Mouse (Mus musculus): ENCODE measurements around the gene Tpmt. TPM values are rescaled to one million over a fixed set of nuclear protein-coding genes. Genes with fewer than 3 reads are reported as not detected.

Gene Tpmt
- polyA plus RNA-seq, 1 experiment from 2014 or later = 13.1 TPM

- 81% methylated on average over 13 of the region's 13 CpGs for WGBS (ENCODE audit: insufficient replicate concordance)
- no peak for ATAC-seq (ENCODE audit: low read depth)
- Histone ChIP-seq H3K9me3 (replicated peaks; ENCODE audit: control insufficient read depth, low read length) (no peaks in the 10 kb centered on the region), H3K4me2 (ENCODE audit: low read depth, low read length) (no peak overlapping the region), H3K27ac (ENCODE audit: low read length) (no peak overlapping the region), H3K9ac (ENCODE audit: low read depth, low read length) (no peak overlapping the region), H3K36me3 (ENCODE audit: control insufficient read depth, insufficient read depth) (no peaks in the 10 kb centered on the region), H3K27me3 (ENCODE audit: control insufficient read depth, insufficient read depth, low read depth, low read length) (no peaks in the 10 kb centered on the region), H3K4me3 (ENCODE audit: low read depth, low read length) (no peak overlapping the region), H3K4me1 (ENCODE audit: control insufficient read depth, low read depth, low read length) (no peaks in the 10 kb centered on the region)
Measured at GRCm38 (mm10) chr13:47071871-47072270, 27.3 kb upstream of the Tpmt start.

- no peaks in the 10 kb centered on the region for H3K4me1 ChIP-seq (ENCODE audit: control insufficient read depth, low read depth, low read length)
- H3K4me3 ChIP-seq (ENCODE audit: low read depth, low read length) = no peak overlapping the region
- H3K36me3 ChIP-seq (ENCODE audit: control insufficient read depth, insufficient read depth) = no peaks in the 10 kb centered on the region
- WGBS (ENCODE audit: insufficient replicate concordance) = 79% methylated on average over 15 of the region's 15 CpGs
- no peak overlapping the region for H3K4me2 ChIP-seq (ENCODE audit: low read depth, low read length)
- no peak overlapping the region for H3K9ac ChIP-seq (ENCODE audit: low read depth, low read length)
- ATAC-seq (ENCODE audit: low read depth) = no peak
- H3K27ac ChIP-seq (ENCODE audit: low read length) = no peak overlapping the region
- no peaks in the 10 kb centered on the region for H3K27me3 ChIP-seq (ENCODE audit: control insufficient read depth, insufficient read depth, low read depth, low read length)
- H3K9me3 ChIP-seq (replicated peaks; ENCODE audit: control insufficient read depth, low read length) = no peaks in the 10 kb centered on the region
Measured at GRCm38 (mm10) chr13:47070329-47071080, 26.0 kb upstream of the Tpmt start.

GRCm38 (mm10) chr13:47067001-47067400, 22.5 kb upstream of the Tpmt start:
- H3K4me3 ChIP-seq (ENCODE audit: low read depth, low read length) = no peak overlapping the region
- no peak overlapping the region for H3K4me2 ChIP-seq (ENCODE audit: low read depth, low read length)
- H3K4me1 ChIP-seq (ENCODE audit: control insufficient read depth, low read depth, low read length) = no peaks in the 10 kb centered on the region
- no peaks in the 10 kb centered on the region for H3K36me3 ChIP-seq (ENCODE audit: control insufficient read depth, insufficient read depth)
- WGBS (ENCODE audit: insufficient replicate concordance) = 81% methylated on average over 6 of the region's 6 CpGs
- H3K9ac ChIP-seq (ENCODE audit: low read depth, low read length) = no peak overlapping the region
- ATAC-seq (ENCODE audit: low read depth) = no peak
- no peak overlapping the region for H3K27ac ChIP-seq (ENCODE audit: low read length)
- no peaks in the 10 kb centered on the region for H3K9me3 ChIP-seq (replicated peaks; ENCODE audit: control insufficient read depth, low read length)
- H3K27me3 ChIP-seq (ENCODE audit: control insufficient read depth, insufficient read depth, low read depth, low read length) = no peaks in the 10 kb centered on the region

- H3K36me3 ChIP-seq (ENCODE audit: control insufficient read depth, insufficient read depth) = no peaks in the 10 kb centered on the region
- no peaks in the 10 kb centered on the region for H3K27me3 ChIP-seq (ENCODE audit: control insufficient read depth, insufficient read depth, low read depth, low read length)
- no peak overlapping the region for H3K4me3 ChIP-seq (ENCODE audit: low read depth, low read length)
- no peak overlapping the region for H3K9ac ChIP-seq (ENCODE audit: low read depth, low read length)
- 80% methylated on average over 10 of the region's 10 CpGs for WGBS (ENCODE audit: insufficient replicate concordance)
- no peak overlapping the region for H3K27ac ChIP-seq (ENCODE audit: low read length)
- no peak for ATAC-seq (ENCODE audit: low read depth)
- H3K9me3 ChIP-seq (replicated peaks; ENCODE audit: control insufficient read depth, low read length) = no peaks in the 10 kb centered on the region
- no peaks in the 10 kb centered on the region for H3K4me1 ChIP-seq (ENCODE audit: control insufficient read depth, low read depth, low read length)
- H3K4me2 ChIP-seq (ENCODE audit: low read depth, low read length) = no peak overlapping the region
Measured at GRCm38 (mm10) chr13:47066516-47066915, 22.0 kb upstream of the Tpmt start.

- Histone ChIP-seq H3K9me3 (replicated peaks; ENCODE audit: control insufficient read depth, low read length) (no peaks in the 10 kb centered on the region), H3K4me1 (ENCODE audit: control insufficient read depth, low read depth, low read length) (no peaks in the 10 kb centered on the region), H3K4me2 (ENCODE audit: low read depth, low read length) (no peak overlapping the region), H3K27ac (ENCODE audit: low read length) (no peak overlapping the region), H3K4me3 (ENCODE audit: low read depth, low read length) (no peak overlapping the region), H3K27me3 (ENCODE audit: control insufficient read depth, insufficient read depth, low read depth, low read length) (no peaks in the 10 kb centered on the region), H3K9ac (ENCODE audit: low read depth, low read length) (no peak overlapping the region), H3K36me3 (ENCODE audit: control insufficient read depth, insufficient read depth) (peaks cover 2% of the 10 kb centered on the region; the same call in 1 of the 2 replicates)
- WGBS (ENCODE audit: insufficient replicate concordance) = 73% methylated on average over 15 of the region's 15 CpGs
- no peak for ATAC-seq (ENCODE audit: low read depth)
Measured at GRCm38 (mm10) chr13:47063985-47064760, 19.6 kb upstream of the Tpmt start.

GRCm38 (mm10) chr13:47062756-47063155, 18.2 kb upstream of the Tpmt start:
- Histone ChIP-seq H3K27ac (ENCODE audit: low read length) (no peak overlapping the region), H3K4me1 (ENCODE audit: control insufficient read depth, low read depth, low read length) (no peaks in the 10 kb centered on the region), H3K4me2 (ENCODE audit: low read depth, low read length) (no peak overlapping the region), H3K27me3 (ENCODE audit: control insufficient read depth, insufficient read depth, low read depth, low read length) (no peaks in the 10 kb centered on the region), H3K4me3 (ENCODE audit: low read depth, low read length) (no peak overlapping the region), H3K36me3 (ENCODE audit: control insufficient read depth, insufficient read depth) (peaks cover 2% of the 10 kb centered on the region; the same call in 1 of the 2 replicates), H3K9ac (ENCODE audit: low read depth, low read length) (no peak overlapping the region), H3K9me3 (replicated peaks; ENCODE audit: control insufficient read depth, low read length) (no peaks in the 10 kb centered on the region)
- no peak for ATAC-seq (ENCODE audit: low read depth)
- 84% methylated on average over 17 of the region's 17 CpGs for WGBS (ENCODE audit: insufficient replicate concordance)

GRCm38 (mm10) chr13:47056781-47057180, 12.2 kb upstream of the Tpmt start:
- 73% methylated on average over 5 of the region's 5 CpGs for WGBS (ENCODE audit: insufficient replicate concordance)
- H3K27ac ChIP-seq (ENCODE audit: low read length) = no peak overlapping the region
- ATAC-seq (ENCODE audit: low read depth) = no peak

GRCm38 (mm10) chr13:47056126-47056525, 11.6 kb upstream of the Tpmt start:
- 71% methylated on average over 11 of the region's 11 CpGs for WGBS (ENCODE audit: insufficient replicate concordance)
- no peak for ATAC-seq (ENCODE audit: low read depth)
- Histone ChIP-seq H3K9me3 (replicated peaks; ENCODE audit: control insufficient read depth, low read length) (no peaks in the 10 kb centered on the region), H3K27me3 (ENCODE audit: control insufficient read depth, insufficient read depth, low read depth, low read length) (no peaks in the 10 kb centered on the region), H3K9ac (ENCODE audit: low read depth, low read length) (no peak overlapping the region), H3K4me3 (ENCODE audit: low read depth, low read length) (no peak overlapping the region), H3K27ac (ENCODE audit: low read length) (no peak overlapping the region), H3K4me2 (ENCODE audit: low read depth, low read length) (no peak overlapping the region), H3K36me3 (ENCODE audit: control insufficient read depth, insufficient read depth) (peaks cover 2% of the 10 kb centered on the region; the same call in 1 of the 2 replicates), H3K4me1 (ENCODE audit: control insufficient read depth, low read depth, low read length) (no peaks in the 10 kb centered on the region)

More at GRCm38 (mm10) chr13:47056781-47057180, 12.2 kb upstream of the Tpmt start:
- Histone ChIP-seq H3K9ac (ENCODE audit: low read depth, low read length) (no peak overlapping the region), H3K4me2 (ENCODE audit: low read depth, low read length) (no peak overlapping the region), H3K4me1 (ENCODE audit: control insufficient read depth, low read depth, low read length) (no peaks in the 10 kb centered on the region), H3K9me3 (replicated peaks; ENCODE audit: control insufficient read depth, low read length) (no peaks in the 10 kb centered on the region), H3K36me3 (ENCODE audit: control insufficient read depth, insufficient read depth) (peaks cover 2% of the 10 kb centered on the region; the same call in 1 of the 2 replicates), H3K4me3 (ENCODE audit: low read depth, low read length) (no peak overlapping the region), H3K27me3 (ENCODE audit: control insufficient read depth, insufficient read depth, low read depth, low read length) (no peaks in the 10 kb centered on the region)

GRCm38 (mm10) chr13:47053971-47054370, 9.4 kb upstream of the Tpmt start:
- Histone ChIP-seq H3K4me1 (ENCODE audit: control insufficient read depth, low read depth, low read length) (no peaks in the 10 kb centered on the region), H3K9me3 (replicated peaks; ENCODE audit: control insufficient read depth, low read length) (no peaks in the 10 kb centered on the region), H3K36me3 (ENCODE audit: control insufficient read depth, insufficient read depth) (no peaks in the 10 kb centered on the region; the same call in 1 of the 2 replicates), H3K4me2 (ENCODE audit: low read depth, low read length) (no peak overlapping the region), H3K27ac (ENCODE audit: low read length) (no peak overlapping the region), H3K9ac (ENCODE audit: low read depth, low read length) (no peak overlapping the region), H3K27me3 (ENCODE audit: control insufficient read depth, insufficient read depth, low read depth, low read length) (no peaks in the 10 kb centered on the region), H3K4me3 (ENCODE audit: low read depth, low read length) (no peak overlapping the region)
- WGBS (ENCODE audit: insufficient replicate concordance) = 70% methylated on average over 10 of the region's 10 CpGs
- ATAC-seq (ENCODE audit: low read depth) = no peak
